9 mouse cellular contexts compared by ENCODE assay signal in the genomic region with DNA sequence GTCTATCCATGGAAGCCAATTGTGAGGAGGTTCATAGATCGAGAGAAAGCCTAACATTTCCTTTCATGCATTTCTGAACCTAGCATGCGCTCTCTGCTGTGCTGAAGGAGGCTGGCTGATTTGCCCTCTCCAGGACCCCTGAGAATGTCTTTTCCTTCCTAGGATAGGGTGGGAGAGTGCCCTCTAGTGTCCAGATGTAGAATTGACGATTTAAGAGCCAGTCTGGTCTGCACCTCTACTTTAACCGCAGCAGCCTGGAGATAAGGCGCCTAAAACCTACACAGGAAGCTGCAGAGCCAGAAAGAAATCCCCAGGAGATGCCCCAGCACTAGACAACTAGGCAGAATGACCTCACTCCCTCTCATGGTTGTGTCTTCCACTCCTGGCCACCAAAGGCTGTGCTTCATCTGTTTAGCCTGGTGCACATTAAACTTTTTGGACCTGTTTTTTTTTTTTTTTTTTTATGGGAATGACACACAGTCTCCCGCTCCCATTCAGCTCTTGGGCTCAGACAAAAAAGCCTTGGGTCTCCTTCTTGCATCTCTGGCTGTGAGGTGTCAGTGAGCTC. TPM values are rescaled to one million over a fixed set of nuclear protein-coding genes. Genes with fewer than 3 reads are reported as not detected.
DNase-seq lines count a peak whose midpoint lies in the region; TF ChIP-seq lines count a peak whose summit lies in the region.
"Had no signal": no experiment of that assay in that cellular context is flagged by ENCODE, and none has a peak within 500 bp of the region (broad histone marks: within the 10 kb centered on the region; RNA-seq: fewer than 3 reads in every experiment).

No protein-coding gene starts in this region.

- no peak overlapping the region for H3K4me3 ChIP-seq in liver, adult 2 months (ENCODE audit: insufficient read depth, low read depth, low read length)
- H3K4me3 ChIP-seq: embryonic facial prominence, embryonic 15.5 days had no signal

- 18% methylated on average over 6 of the region's 6 CpGs for WGBS in liver, adult 2 months

- H3K4me1 ChIP-seq in liver, adult 2 months (ENCODE audit: control insufficient read depth, insufficient read depth, low read length), result peaks cover 25% of the 10 kb centered on the region

- peak; percentile 47 to 75 for DNase-seq in heart, adult 18-20 months
- DNase-seq in heart, postnatal 25 days (ENCODE audit: low spot score), result no peak
- DNase-seq in CD4-positive, CD25-positive, alpha-beta regulatory T cell, adult 2 months (ENCODE audit: low read depth, low spot score), result peak; percentile 87
- DNase-seq in brain, adult 2 months (ENCODE audit: low read depth, low spot score), result peak; percentile 88
- peak; percentile 47 to 58 for DNase-seq in heart, adult 9 months (ENCODE audit: low spot score in 2 of 2)
- DNase-seq in liver, adult 2 months (ENCODE audit: extremely low read depth, low read depth, low spot score), result peak; percentile 52
- DNase-seq in retina, postnatal 1 day, result peak; percentile 90
- no peak for DNase-seq in gastrocnemius, postnatal 25 days

- H3K9ac ChIP-seq in liver, adult 2 months (ENCODE audit: low read depth, low read length), result no peak overlapping the region
- H3K9ac ChIP-seq: embryonic facial prominence, embryonic 15.5 days had no signal

- peak; percentile 58 for TF ChIP-seq CTCF in liver, adult 2 months (IDR thresholded peaks at IDR 0.05; ENCODE audit: low read depth, low read length)

- TF ChIP-seq POLR2A in liver, adult 2 months (IDR thresholded peaks at IDR 0.05; ENCODE audit: extremely low read depth, insufficient read depth, low read length), result no peak

- H3K36me3 ChIP-seq in liver, adult 2 months (ENCODE audit: control insufficient read depth, insufficient read depth, low read length), result no peaks in the 10 kb centered on the region
- H3K36me3 ChIP-seq: embryonic facial prominence, embryonic 15.5 days had no signal

- no peaks in the 10 kb centered on the region for H3K27me3 ChIP-seq in liver, adult 2 months (ENCODE audit: control insufficient read depth, insufficient read depth, low read length)

- H3K79me2 ChIP-seq in liver, adult 2 months (ENCODE audit: control insufficient read depth, insufficient read depth, low read length), result peaks cover 23% of the 10 kb centered on the region; the same call in 1 of the 2 replicates

- H3K27ac ChIP-seq in liver, adult 2 months (replicated peaks; ENCODE audit: insufficient read depth, low read depth, low read length), result 0 out of 2 replicates have a peak overlapping the region, but pooled peaks have one; percentile 8
- H3K27ac ChIP-seq: embryonic facial prominence, embryonic 15.5 days had no signal

- intact Hi-C loops in heart, postnatal 25 days (cut with DNase I), result no loop called here

RNA-seq across cellular contexts. Expression of a gene that starts 2.4 kb away (rescaled TPM):
- total RNA-seq in heart, adult 18-20 months (2021), result 10 to 100 TPM; 15.8 to 20.6 TPM
- total RNA-seq in heart, postnatal 25 days (2021), result 10 to 100 TPM; 19.7 to 24.9 TPM
- 11.9 and 17.2 TPM in 2 replicates for total RNA-seq in liver, adult 2 months (2014; rRNA removed)
- 30.0 and 41.1 TPM in 2 replicates for polyA plus RNA-seq in liver, adult 2 months (2012; rRNA removed)
- total RNA-seq in gastrocnemius, postnatal 25 days (2021), result 10 to 100 TPM in 1 of 2 experiments, 1 to 10 TPM in 1; 9.6 to 11.8 TPM

RNA-seq across cellular contexts. Expression of a gene that starts 7.6 kb away (rescaled TPM):
- 1 to 10 TPM; 4.3 to 5.1 TPM for total RNA-seq in heart, adult 18-20 months (2021)
- 1 to 10 TPM; 5.3 to 5.8 TPM for total RNA-seq in heart, postnatal 25 days (2021)
- 0.55 and 0.87 TPM in 2 replicates for total RNA-seq in liver, adult 2 months (2014; rRNA removed)
- 2.8 and 4.3 TPM in 2 replicates for polyA plus RNA-seq in liver, adult 2 months (2012; rRNA removed)
- under 1 TPM in 1 of 2 experiments, not detected in 1; 0.35 TPM for total RNA-seq in gastrocnemius, postnatal 25 days (2021)

RNA-seq across cellular contexts. Expression of a gene that starts 26.4 kb away (rescaled TPM):
- total RNA-seq in heart, adult 18-20 months (2021), result not detected
- total RNA-seq in heart, postnatal 25 days (2021), result not detected
- total RNA-seq in liver, adult 2 months (2014; rRNA removed), result not detected in 2 replicates
- polyA plus RNA-seq in liver, adult 2 months (2012; rRNA removed), result not detected in 2 replicates
- not detected for total RNA-seq in gastrocnemius, postnatal 25 days (2021)

RNA-seq across cellular contexts. Expression of a gene that starts 27.8 kb away (rescaled TPM):
- total RNA-seq in heart, adult 18-20 months (2021), result 1,000 to 10,000 TPM; 1,636 to 2,096 TPM
- 1,000 to 10,000 TPM; 1,084 to 2,520 TPM for total RNA-seq in heart, postnatal 25 days (2021)
- total RNA-seq in liver, adult 2 months (2014; rRNA removed), result 3.5 TPM in 1 of 2 replicates, not detected in the other
- polyA plus RNA-seq in liver, adult 2 months (2012; rRNA removed), result 0.10 and 0.16 TPM in 2 replicates
- total RNA-seq in gastrocnemius, postnatal 25 days (2021), result 1,000 to 10,000 TPM; 2,256 to 3,626 TPM

RNA-seq across cellular contexts. Expression of a gene that starts 30.4 kb away (rescaled TPM):
- under 1 TPM; 0.84 to 0.90 TPM for total RNA-seq in heart, adult 18-20 months (2021)
- 1 to 10 TPM; 1.3 to 1.7 TPM for total RNA-seq in heart, postnatal 25 days (2021)
- 1.7 TPM in 1 of 2 replicates, not detected in the other for total RNA-seq in liver, adult 2 months (2014; rRNA removed)
- not detected in 2 replicates for polyA plus RNA-seq in liver, adult 2 months (2012; rRNA removed)
- 1 to 10 TPM in 1 of 2 experiments, under 1 TPM in 1; 0.87 to 2.9 TPM for total RNA-seq in gastrocnemius, postnatal 25 days (2021)

Comparison
In these comparisons a context has a peak if more than half of its experiments do, and no peak if none do; other contexts are left out.
1. DNase-seq: peak in heart, adult 18-20 months (2 of 2), CD4-positive, CD25-positive, alpha-beta regulatory T cell, adult 2 months (single experiment), brain, adult 2 months (single experiment), heart, adult 9 months (2 of 2), liver, adult 2 months (single experiment) and retina, postnatal 1 day (single experiment); none in heart, postnatal 25 days (single experiment) and gastrocnemius, postnatal 25 days (single experiment).